Mouse (Mus musculus): Measurements from ENCODE around the gene Myo1a. TPM values are rescaled to one million over a fixed set of nuclear protein-coding genes. Genes with fewer than 3 reads are reported as not detected.

The Myo1a gene
- polyA plus RNA-seq, 1 experiment from 2014 or later, result 0.19 TPM

GRCm38 (mm10) chr10:127736266-127736665 lies 31.3 kb downstream of the Myo1a start:
- no peaks in the 10 kb centered on the region for H3K27me3 ChIP-seq (ENCODE audit: control insufficient read depth, insufficient read depth, low read depth, low read length)
- H3K27ac ChIP-seq (ENCODE audit: low read length), result no peak overlapping the region
- no peak overlapping the region for H3K4me2 ChIP-seq (ENCODE audit: low read depth, low read length)
- ATAC-seq (ENCODE audit: low read depth), result no peak
- no peak overlapping the region for H3K9ac ChIP-seq (ENCODE audit: low read length)
- H3K9me3 ChIP-seq (ENCODE audit: control insufficient read depth, low read length), result no peaks in the 10 kb centered on the region
- H3K36me3 ChIP-seq (ENCODE audit: control insufficient read depth, insufficient read depth, low read length), result no peaks in the 10 kb centered on the region
- WGBS, result 68% methylated on average over 2 of the region's 2 CpGs
- H3K4me1 ChIP-seq (replicated peaks; ENCODE audit: control insufficient read depth, insufficient read depth, low read length), result peaks cover 10% of the 10 kb centered on the region
- no peak overlapping the region for H3K4me3 ChIP-seq (ENCODE audit: low read length)

DNA sequence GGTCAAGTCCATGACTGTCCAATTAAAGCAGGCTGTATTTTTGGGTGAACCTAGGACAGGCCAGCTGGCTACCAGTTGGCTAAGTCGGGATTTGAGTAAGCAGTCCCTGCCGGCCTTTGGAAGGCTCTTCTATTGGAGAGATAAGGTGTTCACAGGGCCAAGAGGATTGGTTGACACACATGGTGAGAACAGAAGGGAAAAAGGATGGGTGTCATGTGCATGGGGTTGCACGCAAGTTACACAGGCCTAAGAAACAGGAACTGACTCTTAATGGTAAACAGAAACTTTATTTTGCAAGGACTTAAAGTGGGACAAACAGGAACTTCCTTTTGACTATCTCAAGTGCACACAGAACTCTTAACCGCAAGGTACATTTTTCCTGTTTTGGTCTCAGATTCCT lies 31.9 kb downstream of the Myo1a start:
- 47% methylated on average over 4 of the region's 4 CpGs for WGBS
- ATAC-seq (ENCODE audit: low read depth), result no peak
- H3K27ac ChIP-seq (ENCODE audit: low read length), result peak overlapping the region; percentile 15; the same call in 1 of the 2 replicates

GRCm38 (mm10) chr10:127737552-127737951 lies 32.6 kb downstream of the Myo1a start:
- 31% methylated on average over 2 of the region's 2 CpGs for WGBS

More for the DNA sequence above, 31.9 kb downstream of the Myo1a start:
- Histone ChIP-seq H3K4me1 (replicated peaks; ENCODE audit: control insufficient read depth, insufficient read depth, low read length) (peaks cover 10% of the 10 kb centered on the region), H3K9me3 (ENCODE audit: control insufficient read depth, low read length) (no peaks in the 10 kb centered on the region), H3K4me3 (ENCODE audit: low read length) (no peak overlapping the region), H3K4me2 (ENCODE audit: low read depth, low read length) (no peak overlapping the region), H3K27me3 (ENCODE audit: control insufficient read depth, insufficient read depth, low read depth, low read length) (no peaks in the 10 kb centered on the region), H3K9ac (ENCODE audit: low read length) (no peak overlapping the region), H3K36me3 (ENCODE audit: control insufficient read depth, insufficient read depth, low read length) (peaks cover 5% of the 10 kb centered on the region)

DNA sequence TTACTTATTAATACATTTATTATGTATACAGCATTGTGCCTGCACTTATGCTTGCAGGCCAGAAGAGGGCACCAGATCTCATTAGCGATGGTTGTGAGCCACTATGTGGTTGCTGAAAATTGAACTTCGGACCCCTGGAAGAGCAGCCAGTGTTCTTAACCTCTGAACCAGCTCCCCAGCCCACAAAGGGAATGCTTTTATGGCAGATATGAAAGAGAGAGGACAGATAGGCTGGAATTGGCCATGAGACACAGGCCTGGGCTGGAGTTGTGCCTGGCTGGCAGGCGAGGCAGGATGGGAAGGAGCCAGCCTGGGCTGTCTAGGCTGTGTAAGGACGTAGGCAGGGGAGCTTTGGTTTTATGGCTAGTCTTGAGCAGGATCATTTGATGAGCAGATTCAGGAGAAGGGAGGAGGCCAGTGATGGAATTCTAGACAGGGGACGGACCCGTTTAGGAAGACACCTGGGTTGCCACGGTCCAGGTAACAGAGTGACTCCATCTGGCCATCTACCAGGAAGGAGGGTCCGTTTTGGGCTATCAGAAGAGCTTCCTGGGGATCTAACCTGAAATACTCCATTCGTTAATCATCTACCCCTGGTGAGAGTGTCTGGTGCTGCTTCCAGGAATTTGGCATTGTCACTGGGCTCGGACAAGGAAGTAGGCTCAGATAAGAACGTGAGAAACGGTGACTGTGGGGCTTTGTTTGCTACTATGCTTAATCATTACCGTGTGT lies 33.3 kb downstream of the Myo1a start:
- Histone ChIP-seq H3K4me3 (ENCODE audit: low read length) (0 out of 2 replicates have a peak overlapping the region, but pooled peaks have one; percentile 3), H3K27me3 (ENCODE audit: control insufficient read depth, insufficient read depth, low read depth, low read length) (no peaks in the 10 kb centered on the region), H3K9me3 (ENCODE audit: control insufficient read depth, low read length) (no peaks in the 10 kb centered on the region), H3K9ac (ENCODE audit: low read length) (no peak overlapping the region), H3K4me2 (ENCODE audit: low read depth, low read length) (peak overlapping the region; percentile 59), H3K27ac (ENCODE audit: low read length) (no peak overlapping the region), H3K4me1 (replicated peaks; ENCODE audit: control insufficient read depth, insufficient read depth, low read length) (peaks cover 10% of the 10 kb centered on the region), H3K36me3 (ENCODE audit: control insufficient read depth, insufficient read depth, low read length) (peaks cover 19% of the 10 kb centered on the region)
- no peak for ATAC-seq (ENCODE audit: low read depth)
- WGBS, result 33% methylated on average over 13 of the region's 13 CpGs

More at GRCm38 (mm10) chr10:127737552-127737951, 32.6 kb downstream of the Myo1a start:
- no peak for ATAC-seq (ENCODE audit: low read depth)
- no peaks in the 10 kb centered on the region for H3K9me3 ChIP-seq (ENCODE audit: control insufficient read depth, low read length)
- no peak overlapping the region for H3K9ac ChIP-seq (ENCODE audit: low read length)
- no peak overlapping the region for H3K27ac ChIP-seq (ENCODE audit: low read length)
- H3K4me1 ChIP-seq (replicated peaks; ENCODE audit: control insufficient read depth, insufficient read depth, low read length), result peaks cover 10% of the 10 kb centered on the region
- no peaks in the 10 kb centered on the region for H3K27me3 ChIP-seq (ENCODE audit: control insufficient read depth, insufficient read depth, low read depth, low read length)
- H3K36me3 ChIP-seq (ENCODE audit: control insufficient read depth, insufficient read depth, low read length), result peaks cover 11% of the 10 kb centered on the region
- H3K4me2 ChIP-seq (ENCODE audit: low read depth, low read length), result no peak overlapping the region
- no peak overlapping the region for H3K4me3 ChIP-seq (ENCODE audit: low read length)

DNA sequence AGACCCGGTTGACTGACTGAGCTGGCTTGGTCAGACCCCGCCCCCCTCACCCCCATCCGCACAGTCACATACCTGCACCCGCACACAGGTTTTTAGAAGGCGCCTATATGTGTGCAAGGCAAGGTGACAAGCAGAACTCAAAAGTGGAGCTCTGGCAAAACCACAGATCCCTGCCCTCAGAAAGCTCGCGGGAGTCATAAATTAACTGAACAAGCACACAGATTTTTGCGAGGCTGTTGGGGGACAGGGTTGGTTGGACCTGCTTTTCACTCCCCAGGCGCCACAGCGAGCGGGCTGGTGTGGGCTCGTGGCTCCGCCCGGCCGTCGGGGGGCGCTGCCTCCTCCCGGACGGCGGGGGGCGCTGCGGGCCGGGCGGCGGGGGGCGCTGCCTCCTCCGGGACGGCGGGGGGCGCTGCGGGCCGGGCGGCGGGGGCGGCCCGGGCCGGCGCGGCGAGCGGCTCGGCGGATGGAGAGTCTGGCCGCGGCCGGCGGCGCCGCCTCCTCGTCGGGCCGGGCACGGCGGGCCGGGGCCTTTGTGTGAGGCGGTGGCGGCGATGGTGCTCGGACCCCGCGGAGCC lies 34.2 kb downstream of the Myo1a start, which contains the start of gene Zbtb39:
TSS of gene Zbtb39 (plus strand) at position 456 of the 578 bp plus-strand sequence.
- H3K4me3 ChIP-seq (ENCODE audit: low read length), result peak within 1 kb of the TSS; percentile 85
- no peaks in the 10 kb centered on the region for H3K27me3 ChIP-seq (ENCODE audit: control insufficient read depth, insufficient read depth, low read depth, low read length)
- under 1% methylated on average over 28 of the region's 61 CpGs for WGBS
- peaks cover 10% of the 10 kb centered on the region for H3K4me1 ChIP-seq (replicated peaks; ENCODE audit: control insufficient read depth, insufficient read depth, low read length)
- H3K36me3 ChIP-seq (ENCODE audit: control insufficient read depth, insufficient read depth, low read length), result peaks cover 26% of the 10 kb centered on the region
- peak; percentile 89 for ATAC-seq (ENCODE audit: low read depth)
- peak within 1 kb of the TSS; percentile 95 for H3K9ac ChIP-seq (ENCODE audit: low read length)
- H3K27ac ChIP-seq (ENCODE audit: low read length), result peak within 1 kb of the TSS; percentile 76
- H3K4me2 ChIP-seq (ENCODE audit: low read depth, low read length), result peak within 1 kb of the TSS; percentile 61
- H3K9me3 ChIP-seq (ENCODE audit: control insufficient read depth, low read length), result no peaks in the 10 kb centered on the region

DNA sequence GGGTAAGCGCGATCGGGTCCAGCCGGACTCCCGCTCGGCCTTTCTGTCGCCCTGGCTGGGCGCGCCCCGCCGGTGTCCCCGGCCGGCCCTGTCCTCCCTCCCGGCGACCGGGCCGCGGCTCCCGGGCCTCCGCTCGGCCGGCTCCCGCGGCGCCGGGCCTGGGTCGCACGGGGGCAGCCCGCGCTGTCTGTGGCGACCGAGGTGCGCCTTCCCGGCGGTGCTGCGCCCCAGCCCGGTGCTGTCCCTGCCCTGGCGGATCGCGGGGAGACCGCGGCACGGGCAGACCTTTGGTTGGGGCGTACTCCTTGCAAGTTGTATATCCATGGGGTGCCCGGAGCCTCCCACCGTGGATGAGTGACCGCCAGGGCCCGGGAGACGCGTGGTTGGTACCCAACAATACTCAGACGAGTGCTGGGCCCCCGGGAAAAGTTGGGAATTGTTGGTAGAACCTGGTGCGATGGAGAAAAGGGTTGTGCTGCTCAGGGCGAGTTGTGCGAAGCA lies 34.7 kb downstream of the Myo1a start:
- Histone ChIP-seq H3K36me3 (ENCODE audit: control insufficient read depth, insufficient read depth, low read length) (peaks cover 26% of the 10 kb centered on the region), H3K27ac (ENCODE audit: low read length) (peak overlapping the region; percentile 76), H3K27me3 (ENCODE audit: control insufficient read depth, insufficient read depth, low read depth, low read length) (no peaks in the 10 kb centered on the region), H3K4me3 (ENCODE audit: low read length) (peak overlapping the region; percentile 85), H3K9me3 (ENCODE audit: control insufficient read depth, low read length) (no peaks in the 10 kb centered on the region), H3K4me1 (replicated peaks; ENCODE audit: control insufficient read depth, insufficient read depth, low read length) (peaks cover 10% of the 10 kb centered on the region), H3K4me2 (ENCODE audit: low read depth, low read length) (peak overlapping the region; percentile 61), H3K9ac (ENCODE audit: low read length) (peak overlapping the region; percentile 95)
- no peak; the same call in 1 of the 2 replicates for ATAC-seq (ENCODE audit: low read depth)
- WGBS, result under 1% methylated on average over 50 of the region's 55 CpGs

- Histone ChIP-seq H3K4me3 (ENCODE audit: low read length) (no peak overlapping the region), H3K4me2 (ENCODE audit: low read depth, low read length) (no peak overlapping the region), H3K36me3 (ENCODE audit: control insufficient read depth, insufficient read depth, low read length) (peaks cover 50% of the 10 kb centered on the region), H3K9ac (ENCODE audit: low read length) (no peak overlapping the region), H3K27me3 (ENCODE audit: control insufficient read depth, insufficient read depth, low read depth, low read length) (no peaks in the 10 kb centered on the region), H3K27ac (ENCODE audit: low read length) (no peak overlapping the region), H3K4me1 (replicated peaks; ENCODE audit: control insufficient read depth, insufficient read depth, low read length) (peaks cover 6% of the 10 kb centered on the region; the same call in 1 of the 2 replicates), H3K9me3 (ENCODE audit: control insufficient read depth, low read length) (no peaks in the 10 kb centered on the region)
- 65% methylated on average over 5 of the region's 5 CpGs for WGBS
- no peak for ATAC-seq (ENCODE audit: low read depth)
These were observed 39.7 kb downstream of the Myo1a start for GRCm38 (mm10) chr10:127744661-127745060.

- Histone ChIP-seq H3K9ac (ENCODE audit: low read length) (no peak overlapping the region), H3K27ac (ENCODE audit: low read length) (no peak overlapping the region), H3K4me3 (ENCODE audit: low read length) (no peak overlapping the region), H3K36me3 (ENCODE audit: control insufficient read depth, insufficient read depth, low read length) (peaks cover 50% of the 10 kb centered on the region), H3K27me3 (ENCODE audit: control insufficient read depth, insufficient read depth, low read depth, low read length) (no peaks in the 10 kb centered on the region), H3K4me1 (replicated peaks; ENCODE audit: control insufficient read depth, insufficient read depth, low read length) (no peaks in the 10 kb centered on the region), H3K9me3 (ENCODE audit: control insufficient read depth, low read length) (no peaks in the 10 kb centered on the region), H3K4me2 (ENCODE audit: low read depth, low read length) (no peak overlapping the region)
- WGBS, result 50% methylated on average over 5 of the region's 5 CpGs
- no peak for ATAC-seq (ENCODE audit: low read depth)
These were observed 40.9 kb downstream of the Myo1a start for GRCm38 (mm10) chr10:127745886-127746285.

GRCm38 (mm10) chr10:127747254-127747653 lies 42.3 kb downstream of the Myo1a start:
- Histone ChIP-seq H3K36me3 (ENCODE audit: control insufficient read depth, insufficient read depth, low read length) (peaks cover 42% of the 10 kb centered on the region), H3K9ac (ENCODE audit: low read length) (no peak overlapping the region), H3K27ac (ENCODE audit: low read length) (no peak overlapping the region), H3K9me3 (ENCODE audit: control insufficient read depth, low read length) (no peaks in the 10 kb centered on the region), H3K27me3 (ENCODE audit: control insufficient read depth, insufficient read depth, low read depth, low read length) (no peaks in the 10 kb centered on the region), H3K4me1 (replicated peaks; ENCODE audit: control insufficient read depth, insufficient read depth, low read length) (no peaks in the 10 kb centered on the region), H3K4me3 (ENCODE audit: low read length) (no peak overlapping the region), H3K4me2 (ENCODE audit: low read depth, low read length) (no peak overlapping the region)
- ATAC-seq (ENCODE audit: low read depth), result no peak
- WGBS, result 81% methylated on average over 8 of the region's 8 CpGs

Data from lung, embryonic 16.5 days (tissue).